Mouse (Mus musculus) small intestine, adult 2 months (tissue): Measurements from ENCODE around the gene Nrxn1. TPM values are rescaled to one million over a fixed set of nuclear protein-coding genes. Genes with fewer than 3 reads are reported as not detected.
A peak's percentile ranks its signal among the peaks of the same experiment; 100 is the strongest.

ENCODE experiments used
- H3K27ac ChIP-seq: fragments of 200-500 bp; 2 replicates; pipeline ENCODE4 v1.5.1; 2012; ENCODE audit warnings: low read depth, low read length, control low read depth, inconsistent platforms; ENCODE audit not compliant: insufficient read depth
- H3K27me3 ChIP-seq: fragments of 200-500 bp; 2 replicates; pipeline ENCODE4 v1.6.1; 2012; ENCODE audit warnings: mild to moderate bottlenecking, moderate library complexity, low read length, inconsistent platforms; ENCODE audit not compliant: control insufficient read depth, insufficient read depth
- H3K36me3 ChIP-seq: fragments of 200-500 bp; 2 replicates; pipeline ENCODE4 v1.6.1; 2012; ENCODE audit warnings: mild to moderate bottlenecking, low read length, control low read depth, inconsistent platforms; ENCODE audit not compliant: control insufficient read depth, insufficient read depth
- H3K4me1 ChIP-seq: fragments of 200-500 bp; 2 replicates; pipeline ENCODE4 v1.6.1; 2012; ENCODE audit warnings: low read length, inconsistent platforms, mixed read lengths; ENCODE audit not compliant: control insufficient read depth, insufficient read depth, insufficient read length
- H3K4me3 ChIP-seq: fragments of 200-500 bp; 2 replicates; pipeline ENCODE4 v1.5.1; 2012; ENCODE audit warnings: low read depth, mild to moderate bottlenecking, control low read depth, inconsistent platforms, low read length, moderate library complexity
- CTCF ChIP-seq: fragments of 200-500 bp; IDR thresholded peaks from 2 replicates; pipeline ENCODE4 v1.5.1; 2012; ENCODE audit warnings: low read depth, mild to moderate bottlenecking, control low read depth, inconsistent platforms, low read length, moderate library complexity, mixed read lengths; ENCODE audit not compliant: insufficient replicate concordance, insufficient read length; ENCODE audit errors: extremely low read depth
- POLR2A ChIP-seq: fragments of 200-500 bp; IDR thresholded peaks from 2 replicates; pipeline ENCODE4 v1.6.1; 2012; ENCODE audit warnings: low read depth, mild to moderate bottlenecking, control low read depth, inconsistent platforms, low read length, moderate library complexity
- WGBS: fragments of 180-500 bp; shearing (Covaris S2); methylation state at CpG from one replicate; pipeline ENCODE4 v1.1.7; 2018; 5-methylcytosine and 5-hydroxymethylcytosine counted together
- polyA plus RNA-seq: library from polyadenylated mRNA; depleted of rRNA; stranded (reverse); fragments of >200 nt; gene quantifications from 2 replicates; pipeline ENCODE4 v1.2.3, GENCODE M21; 2012

The Nrxn1 gene
- polyA plus RNA-seq, 1 experiment, result 0.39 TPM

DNA sequence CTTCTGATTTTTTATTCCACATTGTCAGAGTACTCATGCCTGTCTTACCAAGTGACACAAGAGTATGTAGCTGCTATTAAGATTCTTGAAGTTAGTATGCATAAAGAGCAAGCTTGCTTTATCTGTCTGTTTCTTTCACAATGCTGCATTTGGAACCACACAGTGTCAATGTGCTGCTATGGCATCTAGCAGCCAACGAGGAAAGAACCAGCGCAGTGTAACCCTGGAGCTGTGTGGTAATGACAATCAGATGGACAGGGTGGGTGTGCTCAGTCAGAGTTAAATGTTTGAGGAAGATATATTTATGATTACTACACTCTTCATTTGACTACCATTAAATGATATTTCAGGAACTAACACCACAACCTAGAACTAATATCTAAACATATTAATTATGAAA, 102.1 kb downstream of the Nrxn1 start:
- no peaks in the 10 kb centered on the region for H3K36me3 ChIP-seq
- WGBS, result 72% methylated on average over 2 of the region's 2 CpGs

DNA sequence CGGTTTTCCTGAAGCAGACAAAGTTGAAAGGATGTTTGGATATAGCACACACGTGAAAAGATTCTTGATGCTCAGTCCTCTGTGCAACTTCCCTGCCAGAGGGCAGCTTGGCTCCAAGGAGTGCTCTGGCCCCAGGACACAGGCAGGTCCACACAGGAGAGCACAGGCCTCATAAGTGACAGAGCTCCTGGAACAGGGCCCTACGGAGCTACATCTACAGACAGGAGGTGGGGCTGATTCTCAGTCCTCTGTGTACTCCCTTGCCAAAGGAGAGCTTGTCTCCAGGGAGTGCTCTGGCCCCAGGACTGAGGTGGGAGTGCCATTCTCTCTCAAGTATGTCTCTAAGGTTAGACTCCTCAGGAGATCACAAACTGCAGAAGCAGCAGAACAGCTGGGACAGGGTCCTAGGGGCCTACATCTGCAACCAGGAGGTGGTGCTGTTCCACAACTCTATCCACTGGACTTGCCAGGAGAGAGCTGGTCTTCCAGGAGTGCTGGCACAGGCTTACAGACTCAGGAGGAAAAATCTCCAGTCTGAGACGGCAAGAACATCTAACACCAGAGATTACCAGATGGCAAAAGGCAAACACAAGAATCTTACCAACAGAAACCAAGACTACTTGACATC, 129.9 kb downstream of the Nrxn1 start:
- no peaks in the 10 kb centered on the region for H3K27me3 ChIP-seq
- H3K4me1 ChIP-seq, result no peaks in the 10 kb centered on the region
- H3K4me3 ChIP-seq, result no peak overlapping the region
- TF ChIP-seq POLR2A, result no peak
- no peak for TF ChIP-seq CTCF
- 65% methylated on average over 4 of the region's 4 CpGs for WGBS
- H3K36me3 ChIP-seq, result no peaks in the 10 kb centered on the region
- H3K27ac ChIP-seq, result no peak overlapping the region

More for the DNA sequence above, 102.1 kb downstream of the Nrxn1 start:
- H3K27ac ChIP-seq, result no peak overlapping the region
- H3K27me3 ChIP-seq, result no peaks in the 10 kb centered on the region
- H3K4me1 ChIP-seq, result no peaks in the 10 kb centered on the region
- no peak overlapping the region for H3K4me3 ChIP-seq
- no peak for TF ChIP-seq POLR2A
- TF ChIP-seq CTCF, result no peak

DNA sequence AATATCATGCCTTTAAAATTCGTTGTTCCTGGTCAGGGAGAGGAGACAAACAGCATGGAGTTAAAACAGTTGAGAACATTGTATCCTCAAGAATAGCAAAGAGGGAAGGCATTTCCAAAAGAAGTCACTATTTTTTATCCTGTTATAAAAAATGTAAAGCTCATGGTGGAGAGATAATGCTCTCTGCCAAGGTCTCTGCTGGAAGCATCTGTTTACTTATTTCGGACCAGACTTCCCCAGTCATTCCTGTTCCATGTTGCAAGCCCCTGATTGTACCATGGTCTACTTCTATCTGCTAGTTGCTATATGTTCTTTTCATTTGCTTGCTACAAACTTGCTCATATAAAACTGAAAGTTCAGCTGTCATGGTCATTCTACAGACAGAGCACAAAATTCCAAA, 137.7 kb downstream of the Nrxn1 start:
- Histone ChIP-seq H3K4me1 (no peaks in the 10 kb centered on the region), H3K27ac (no peak overlapping the region), H3K27me3 (no peaks in the 10 kb centered on the region), H3K4me3 (no peak overlapping the region), H3K36me3 (no peaks in the 10 kb centered on the region)
- WGBS, result 64% methylated on average over 2 of the region's 2 CpGs
- TF ChIP-seq CTCF (no peak), POLR2A (no peak)

DNA sequence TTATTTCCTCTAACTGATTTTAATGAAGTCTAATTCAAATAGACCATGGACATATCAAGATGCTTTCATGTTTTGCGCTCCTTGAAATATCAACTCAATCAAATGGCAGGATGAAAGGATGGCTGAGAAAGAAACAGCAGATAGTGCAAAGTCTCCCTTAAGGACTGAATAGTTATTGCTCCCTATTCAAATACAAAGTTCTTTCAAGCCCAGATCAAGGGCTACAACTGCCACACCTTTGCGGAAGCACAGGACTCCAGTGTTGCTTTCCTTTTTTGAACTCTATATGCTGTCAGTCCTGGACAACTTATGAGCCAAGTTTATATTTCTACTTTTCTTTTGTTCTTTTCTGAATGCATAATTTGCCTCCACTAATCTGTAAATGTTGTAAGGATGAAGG, 157.9 kb downstream of the Nrxn1 start:
- H3K27ac ChIP-seq, result peak overlapping the region; percentile 67
- 67% methylated on average over 2 of the region's 2 CpGs for WGBS
- no peak for TF ChIP-seq POLR2A
- TF ChIP-seq CTCF, result no peak
- no peak overlapping the region for H3K4me3 ChIP-seq
- H3K4me1 ChIP-seq, result 0 out of 2 replicates have a peak, but pooled peaks cover 2% of the 10 kb centered on the region
- no peaks in the 10 kb centered on the region for H3K27me3 ChIP-seq
- no peaks in the 10 kb centered on the region for H3K36me3 ChIP-seq

DNA sequence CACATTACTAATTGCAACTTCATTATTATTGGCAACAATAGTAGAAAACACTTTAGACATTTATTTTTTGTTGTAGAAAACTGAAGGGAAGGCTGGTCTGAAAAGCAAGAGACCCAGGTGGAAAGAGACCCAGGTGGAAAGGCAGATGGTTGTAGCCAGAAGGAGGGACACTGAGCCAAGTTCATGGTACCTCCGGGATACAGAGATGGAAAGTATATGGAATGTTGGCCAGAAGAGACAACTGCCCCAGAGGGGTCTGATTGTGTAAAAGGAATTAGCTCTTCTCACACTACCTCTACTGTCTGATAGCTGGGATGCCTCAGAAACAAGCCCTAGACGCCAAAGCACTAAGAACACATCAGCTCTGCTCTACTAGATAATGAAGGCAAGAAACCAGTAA, 179.6 kb downstream of the Nrxn1 start:
- WGBS, result 85% methylated on average over 2 of the region's 2 CpGs
- H3K27ac ChIP-seq, result no peak overlapping the region
- TF ChIP-seq POLR2A, result no peak
- TF ChIP-seq CTCF, result no peak
- H3K4me1 ChIP-seq, result no peaks in the 10 kb centered on the region
- no peaks in the 10 kb centered on the region for H3K27me3 ChIP-seq
- no peaks in the 10 kb centered on the region for H3K36me3 ChIP-seq
- H3K4me3 ChIP-seq, result no peak overlapping the region

DNA sequence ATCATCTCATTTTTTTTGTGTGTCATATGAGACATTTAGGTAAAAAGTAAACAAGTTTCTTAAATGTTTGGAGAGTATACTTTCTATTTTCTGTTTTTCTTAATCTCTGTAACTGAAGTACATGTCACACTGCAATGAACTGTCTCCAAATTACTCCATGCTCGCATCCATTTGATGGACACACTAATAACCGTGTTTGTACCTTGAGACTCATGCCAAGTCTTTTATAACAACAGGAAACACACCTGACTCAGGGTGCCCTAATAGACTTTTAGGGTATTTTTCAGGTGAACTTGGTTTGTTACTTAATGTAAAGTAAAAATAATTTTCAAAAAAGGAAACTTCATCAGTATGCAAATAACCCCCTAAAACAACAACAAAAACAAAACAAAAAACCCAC, 180.1 kb downstream of the Nrxn1 start:
- TF ChIP-seq CTCF (no peak), POLR2A (no peak)
- no peaks in the 10 kb centered on the region for H3K27me3 ChIP-seq
- H3K36me3 ChIP-seq, result no peaks in the 10 kb centered on the region
- no peak overlapping the region for H3K4me3 ChIP-seq
- 70% methylated on average over 2 of the region's 2 CpGs for WGBS
- H3K4me1 ChIP-seq, result no peaks in the 10 kb centered on the region
- H3K27ac ChIP-seq, result no peak overlapping the region

DNA sequence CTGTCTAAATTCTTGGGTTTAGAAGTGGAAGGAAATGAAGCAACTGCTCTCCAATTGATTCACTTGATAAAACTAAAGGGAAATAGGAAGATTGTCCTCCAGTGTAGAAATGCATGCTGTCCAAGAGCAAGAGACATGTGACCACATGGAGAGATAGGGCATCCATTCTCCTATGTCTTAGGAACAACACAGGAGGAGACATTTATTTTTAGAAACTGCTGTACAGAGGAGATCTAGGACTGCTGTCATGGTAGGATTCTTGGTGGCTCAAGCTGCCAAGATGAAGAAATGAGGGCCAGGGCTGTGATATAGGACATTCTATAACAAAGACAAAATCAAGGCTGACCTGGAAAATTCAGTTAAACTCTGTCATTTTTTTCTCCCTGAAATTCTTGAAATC, 180.5 kb downstream of the Nrxn1 start:
- TF ChIP-seq POLR2A (no peak), CTCF (no peak)
- H3K36me3 ChIP-seq, result no peaks in the 10 kb centered on the region
- H3K4me3 ChIP-seq, result no peak overlapping the region
- no peaks in the 10 kb centered on the region for H3K27me3 ChIP-seq
- no peak overlapping the region for H3K27ac ChIP-seq
- no peaks in the 10 kb centered on the region for H3K4me1 ChIP-seq

DNA sequence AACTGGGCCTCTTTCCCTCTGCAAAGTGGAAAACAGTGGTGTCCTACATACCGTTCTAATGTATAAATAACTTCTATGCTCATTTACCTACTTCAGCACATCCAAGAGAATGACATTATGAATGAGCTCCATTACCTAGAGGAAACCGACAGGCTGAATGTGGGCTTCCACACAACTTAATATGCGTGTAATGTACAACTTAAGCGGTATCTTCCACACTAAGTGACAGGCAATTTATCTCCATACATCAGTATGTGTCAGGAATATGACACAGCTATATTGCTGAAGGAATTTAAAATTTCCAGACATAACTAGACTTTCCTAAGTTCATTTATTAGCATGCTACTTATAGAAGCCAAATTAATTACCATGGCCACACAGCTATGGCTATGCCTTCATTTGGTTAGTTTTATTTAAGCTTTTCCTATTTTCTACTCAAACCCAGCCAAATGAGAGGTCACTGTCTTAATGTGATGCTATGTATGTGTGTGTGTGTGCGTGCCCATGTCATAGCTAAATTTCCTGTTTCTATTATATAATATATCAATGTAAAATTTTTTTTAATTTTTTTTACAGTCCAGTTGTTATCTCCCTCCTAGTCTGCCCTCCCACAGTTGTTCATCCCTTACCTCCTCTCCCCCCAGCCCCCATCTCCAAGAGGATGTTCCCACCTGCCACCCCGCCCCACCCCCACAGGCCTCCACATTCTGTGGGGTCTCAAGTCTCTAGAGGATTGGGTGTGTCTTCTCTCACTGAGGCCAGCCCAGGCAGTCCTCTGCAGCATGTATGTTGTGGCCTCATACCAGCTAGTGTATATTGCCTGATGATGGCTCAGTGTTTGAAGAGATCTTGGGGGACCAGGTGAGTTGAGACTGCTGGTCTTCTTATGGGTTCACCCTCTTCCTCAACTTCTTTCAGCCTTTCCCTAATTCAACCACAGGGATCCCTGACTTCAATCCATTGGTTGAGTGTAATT, 186.5 kb downstream of the Nrxn1 start:
- Histone ChIP-seq H3K4me3 (no peak overlapping the region), H3K27me3 (no peaks in the 10 kb centered on the region), H3K36me3 (no peaks in the 10 kb centered on the region), H3K27ac (no peak overlapping the region), H3K4me1 (no peaks in the 10 kb centered on the region)
- TF ChIP-seq POLR2A, result no peak
- 85% methylated on average over 6 of the region's 6 CpGs for WGBS
